8 mouse cellular contexts compared by ENCODE assay signal in the genomic region with DNA sequence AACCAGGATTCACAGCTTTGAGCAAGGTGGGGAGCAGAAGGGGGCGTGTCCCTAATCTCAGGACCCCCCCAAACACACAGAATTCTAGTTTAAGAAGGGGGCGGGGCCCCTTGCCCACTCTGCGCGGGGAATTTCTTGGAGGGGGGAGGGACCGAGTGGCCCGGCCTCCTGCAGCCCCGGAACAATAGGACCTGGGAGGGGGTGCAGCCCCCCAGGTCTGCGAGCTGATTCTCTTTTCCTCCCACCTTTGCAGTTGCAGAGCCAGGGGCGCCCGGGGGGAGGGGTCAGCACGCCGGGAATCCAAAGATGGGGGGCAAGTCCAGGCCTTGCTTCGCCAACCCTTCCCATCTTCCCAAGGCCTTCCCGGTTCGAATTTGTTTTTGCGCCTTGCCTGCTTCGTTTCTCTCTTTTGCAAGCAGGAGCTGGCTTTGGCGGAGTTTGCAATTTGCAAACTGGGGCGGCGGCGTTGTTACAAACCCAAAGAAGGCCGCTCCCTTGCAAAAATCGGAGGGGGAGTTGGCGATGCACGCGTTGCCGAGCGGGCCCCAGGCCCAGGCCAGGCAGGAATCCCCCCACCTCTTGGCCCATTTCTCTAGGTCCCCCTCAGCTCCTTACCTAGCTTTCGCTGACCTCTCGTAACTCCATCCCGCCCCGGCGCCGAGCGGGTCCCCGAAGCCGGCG. TPM values are rescaled to one million over a fixed set of nuclear protein-coding genes. Genes with fewer than 3 reads are reported as not detected.
DNase-seq lines count a peak whose midpoint lies in the region; TF ChIP-seq lines count a peak whose summit lies in the region.

No protein-coding gene starts in this region.

- peak overlapping the region; percentile 91 for H3K9ac ChIP-seq in ES-E14 (ENCODE audit: insufficient read depth, low read depth, low read length, poor library complexity, severe bottlenecking)

- under 1% methylated on average over 38 of the region's 38 CpGs for WGBS in embryonic facial prominence, embryonic 10.5 days

- H3K4me3 ChIP-seq in ES-E14 (ENCODE audit: insufficient read depth in 1 of 2, low read depth in 1 of 2, low read length in 2 of 2, poor library complexity in 1 of 2, severe bottlenecking in 1 of 2) = peak overlapping the region; percentile 97 to 99
- H3K4me3 ChIP-seq in embryonic facial prominence, embryonic 10.5 days = peak overlapping the region; percentile 97

- peaks cover 0 to 27% of the 10 kb centered on the region in 2 experiments; a peak in 2 of 4 replicates for H3K4me1 ChIP-seq in ES-E14 (ENCODE audit: control insufficient read depth in 2 of 2, insufficient read depth in 2 of 2, low read length in 2 of 2, poor library complexity in 1 of 2)
- H3K4me1 ChIP-seq in embryonic facial prominence, embryonic 10.5 days = peaks cover 46% of the 10 kb centered on the region

- no peaks in the 10 kb centered on the region for H3K27me3 ChIP-seq in embryonic facial prominence, embryonic 10.5 days (replicated peaks; ENCODE audit: low read depth, poor library complexity, severe bottlenecking)

- in situ Hi-C loops in ES-E14 (cut with MboI; ENCODE audit: low sequenced_read_pairs in 2 of 2, unreplicated experiment in 2 of 2) = no loop called here

- DNase-seq in CD4-positive helper T cell, adult 2 months (ENCODE audit: low read depth, low spot score) = peak; percentile 52
- DNase-seq in ES-E14 (ENCODE audit: low read depth, low spot score) = no peak
- DNase-seq in embryonic facial prominence, embryonic 10.5 days (ENCODE audit: low spot score) = peak; percentile 58
- peak; percentile 54 for DNase-seq in heart, postnatal 4 days
- DNase-seq in layer of hippocampus, postnatal 25 days (ENCODE audit: extremely low spot score in 1 of 2, low spot score in 1 of 2) = peak; percentile 24 to 51
- DNase-seq in lung, postnatal 14 days = peak; percentile 35
- peak; percentile 29 to 44 for DNase-seq in right cerebral cortex, postnatal 36 days (ENCODE audit: low spot score in 2 of 2)
- no peak for DNase-seq in T-cell, adult 2 months (ENCODE audit: low spot score)

- H3K9me3 ChIP-seq in ES-E14 (ENCODE audit: control insufficient read depth, insufficient read depth, low read depth, low read length) = no peaks in the 10 kb centered on the region
- H3K9me3 ChIP-seq in embryonic facial prominence, embryonic 10.5 days = no peaks in the 10 kb centered on the region

- H3K36me3 ChIP-seq in ES-E14 (ENCODE audit: control insufficient read depth, insufficient read depth, low read length, poor library complexity, severe bottlenecking) = peaks cover 26% of the 10 kb centered on the region
- peaks cover 41% of the 10 kb centered on the region for H3K36me3 ChIP-seq in embryonic facial prominence, embryonic 10.5 days (replicated peaks)

- peak overlapping the region; percentile 96 for H3K27ac ChIP-seq in ES-E14 (ENCODE audit: insufficient read depth, low read depth, low read length, poor library complexity, severe bottlenecking)
- H3K27ac ChIP-seq in embryonic facial prominence, embryonic 10.5 days (replicated peaks) = peak overlapping the region; percentile 99

TF ChIP-seq in ES-E14, 5 proteins besides CTCF, POLR2A, EP300 and RAD21:
- TF ChIP-seq MAFK (IDR thresholded peaks at IDR 0.05; ENCODE audit: insufficient read depth, low read depth, low read length) = no peak
- TF ChIP-seq CHD2 (IDR thresholded peaks at IDR 0.05; ENCODE audit: low read depth, low read length) = no peak
- TF ChIP-seq HCFC1 (IDR thresholded peaks at IDR 0.05; ENCODE audit: borderline replicate concordance, insufficient read depth, low read length) = no peak
- TF ChIP-seq ZC3H11A (IDR thresholded peaks at IDR 0.05; ENCODE audit: borderline replicate concordance, low read depth, low read length) = no peak
- TF ChIP-seq ZNF384 (IDR thresholded peaks at IDR 0.05; ENCODE audit: low read depth, low read length) = no peak

RNA-seq across cellular contexts. Expression of gene Prr12, which starts 0.4 kb away (rescaled TPM):
- 32.3 and 37.5 TPM in 2 replicates for total RNA-seq in ES-E14 (2012; rRNA removed)
- polyA plus RNA-seq in embryonic facial prominence, embryonic 10.5 days (2016; fragmentation: Nextera tagmentation; extraction: Ambion mirVana) = 13.4 and 14.9 TPM in 2 replicates
- total RNA-seq in heart, postnatal 4 days (2021) = 10 to 100 TPM; 35.4 to 36.7 TPM
- total RNA-seq in layer of hippocampus, postnatal 25 days (2021) = 10 to 100 TPM; 67.9 to 81.7 TPM

RNA-seq across cellular contexts. Expression of gene Nosip, which starts 9.9 kb away (rescaled TPM):
- total RNA-seq in ES-E14 (2012; rRNA removed) = 94.2 and 106 TPM in 2 replicates
- 70.8 and 74.7 TPM in 2 replicates for polyA plus RNA-seq in embryonic facial prominence, embryonic 10.5 days (2016; fragmentation: Nextera tagmentation; extraction: Ambion mirVana)
- 10 to 100 TPM; 31.7 to 34.6 TPM for total RNA-seq in heart, postnatal 4 days (2021)
- total RNA-seq in layer of hippocampus, postnatal 25 days (2021) = 10 to 100 TPM; 49.8 to 59.4 TPM

RNA-seq across cellular contexts. Expression of gene Prrg2, which starts 10.2 kb away (rescaled TPM):
- 9.8 and 11.4 TPM in 2 replicates for total RNA-seq in ES-E14 (2012; rRNA removed)
- 23.3 and 24.4 TPM in 2 replicates for polyA plus RNA-seq in embryonic facial prominence, embryonic 10.5 days (2016; fragmentation: Nextera tagmentation; extraction: Ambion mirVana)
- 10 to 100 TPM in 1 of 2 experiments, 1 to 10 TPM in 1; 9.5 to 10.2 TPM for total RNA-seq in heart, postnatal 4 days (2021)
- total RNA-seq in layer of hippocampus, postnatal 25 days (2021) = 1 to 10 TPM; 5.6 to 6.6 TPM

RNA-seq across cellular contexts. Expression of gene Rras, which starts 34.6 kb away (rescaled TPM):
- total RNA-seq in ES-E14 (2012; rRNA removed) = 11.1 and 14.4 TPM in 2 replicates
- 18.8 and 20.3 TPM in 2 replicates for polyA plus RNA-seq in embryonic facial prominence, embryonic 10.5 days (2016; fragmentation: Nextera tagmentation; extraction: Ambion mirVana)
- total RNA-seq in heart, postnatal 4 days (2021) = 10 to 100 TPM; 71.2 to 73.4 TPM
- total RNA-seq in layer of hippocampus, postnatal 25 days (2021) = 10 to 100 TPM; 11.7 to 12.3 TPM

RNA-seq across cellular contexts. Expression of gene Scaf1, which starts 36.2 kb away (rescaled TPM):
- total RNA-seq in ES-E14 (2012; rRNA removed) = 39.0 and 39.2 TPM in 2 replicates
- 46.2 and 47.9 TPM in 2 replicates for polyA plus RNA-seq in embryonic facial prominence, embryonic 10.5 days (2016; fragmentation: Nextera tagmentation; extraction: Ambion mirVana)
- total RNA-seq in heart, postnatal 4 days (2021) = 10 to 100 TPM; 78.5 to 80.3 TPM
- total RNA-seq in layer of hippocampus, postnatal 25 days (2021) = 100 to 1,000 TPM; 151 to 156 TPM

Comparison
In these comparisons a context has a peak if more than half of its experiments do, and no peak if none do; other contexts are left out.
1. DNase-seq: peak in CD4-positive helper T cell, adult 2 months (single experiment), embryonic facial prominence, embryonic 10.5 days (single experiment), heart, postnatal 4 days (single experiment), layer of hippocampus, postnatal 25 days (2 of 2), lung, postnatal 14 days (single experiment) and right cerebral cortex, postnatal 36 days (2 of 2); none in ES-E14 (single experiment) and T-cell, adult 2 months (single experiment).